Mouse (Mus musculus) adrenal gland, adult (tissue): ENCODE results near the gene A530016L24Rik.

ENCODE experiments used
- DNase-seq, 2 experiments: peaks; one replicate each; pipeline ENCODE4 v3.0.0; 2022 to 2023; ENCODE audit warnings: low spot score in 1 of 2; ENCODE audit not compliant: inconsistent age in 2 of 2

A530016L24Rik gene

GRCm38 (mm10) chr12:112498683-112499082, 9.4 kb downstream of the A530016L24Rik start:
- peak in 1 of 2 experiments; percentile 64 for DNase-seq

- no peak for DNase-seq
Measured at GRCm38 (mm10) chr12:112503003-112503771, 13.9 kb downstream of the A530016L24Rik start.

- peak; percentile 85 to 91 for DNase-seq
Measured at GRCm38 (mm10) chr12:112506267-112506666, 17.0 kb downstream of the A530016L24Rik start.

- peak in 1 of 2 experiments; percentile 43 for DNase-seq
Measured at GRCm38 (mm10) chr12:112507264-112507663, 18.0 kb downstream of the A530016L24Rik start.

DNA sequence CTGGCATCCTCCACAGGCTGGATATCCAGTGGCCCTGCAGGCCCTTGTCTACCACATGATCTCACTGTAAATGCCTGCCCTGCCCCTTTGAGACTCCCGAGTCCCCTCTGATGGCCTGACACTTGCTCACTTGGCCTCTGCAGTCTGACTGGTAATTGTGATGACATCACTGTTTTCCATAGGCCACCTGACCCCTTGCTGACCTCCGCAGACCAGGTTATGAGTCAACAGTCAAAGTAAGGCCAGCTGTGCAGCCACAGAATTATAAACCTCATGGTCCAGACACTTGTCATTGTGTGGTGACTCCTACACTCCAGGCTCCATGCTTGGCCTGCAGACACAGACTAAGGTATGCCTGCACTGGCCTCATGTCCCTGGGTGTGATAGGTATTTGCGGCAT, 18.7 kb downstream of the A530016L24Rik start:
- peak; percentile 24 to 41 for DNase-seq

GRCm38 (mm10) chr12:112510365-112510732, 21.1 kb downstream of the A530016L24Rik start:
- DNase-seq: no peak

DNA sequence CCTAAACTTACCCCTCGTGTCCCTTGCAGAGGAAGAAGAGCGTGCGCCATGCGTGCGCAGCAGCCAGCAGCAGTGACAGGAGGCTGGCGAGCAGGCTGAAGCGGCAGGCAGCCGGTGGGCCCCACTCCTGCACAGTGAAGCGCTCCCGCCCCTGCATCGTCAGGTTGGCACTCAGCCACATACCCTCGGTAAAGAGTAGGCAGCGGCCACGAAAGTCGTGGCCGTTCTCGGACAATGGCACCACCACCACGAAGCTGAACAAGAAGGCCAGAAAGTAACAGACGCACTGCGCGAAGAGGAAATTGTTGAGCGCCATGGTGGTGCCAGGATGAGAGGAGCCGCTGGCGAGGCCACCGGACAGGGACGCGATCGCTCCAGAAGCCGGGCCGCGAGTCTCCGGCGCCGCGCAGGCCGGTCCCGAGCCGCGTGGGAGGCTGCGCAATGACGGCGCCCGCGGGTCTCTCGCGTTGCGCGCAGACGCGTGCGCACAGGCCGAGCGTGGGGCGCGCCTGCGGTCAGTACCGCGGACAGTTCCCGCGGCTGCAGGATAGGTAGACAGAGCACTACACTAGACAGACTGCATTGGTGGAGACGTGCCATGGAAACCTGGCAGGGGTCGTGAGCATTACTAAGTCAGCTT, 21.6 kb downstream of the A530016L24Rik start:
- peak; percentile 60 to 79 for DNase-seq

- DNase-seq: no peak
Measured at GRCm38 (mm10) chr12:112514897-112515296, 25.6 kb downstream of the A530016L24Rik start.

DNA sequence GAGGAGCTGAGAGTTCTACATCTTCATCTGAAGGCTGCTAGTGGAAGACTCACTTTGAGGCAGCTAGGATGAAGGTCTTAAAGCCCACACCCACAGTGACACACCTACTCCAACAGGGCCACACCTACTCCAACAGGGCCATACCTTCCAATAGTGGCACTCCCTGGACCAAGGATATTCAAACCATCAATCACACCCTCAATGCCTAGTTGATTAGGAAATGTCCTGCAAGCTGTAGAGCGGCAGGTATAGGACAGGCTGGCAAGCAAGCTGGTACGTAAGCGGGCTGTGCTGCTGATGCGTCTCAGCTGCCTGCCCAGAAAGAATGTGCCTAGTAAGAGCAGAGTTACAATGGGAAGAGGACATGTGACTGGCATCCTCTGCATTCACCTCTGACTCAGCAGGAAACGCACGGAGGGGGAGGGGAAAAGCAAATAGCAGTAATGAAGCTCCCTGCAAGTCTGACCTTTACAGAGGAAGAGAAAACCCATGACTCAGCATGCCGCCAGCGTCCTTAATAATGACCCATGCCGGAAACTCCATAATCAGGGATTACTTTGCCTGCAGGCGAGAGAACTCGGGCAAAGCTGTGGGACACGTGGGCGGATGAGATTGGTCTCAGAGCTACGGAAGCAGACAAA, 27.6 kb downstream of the A530016L24Rik start, which contains the start of gene Tmem179:
TSS of gene Tmem179 (minus strand) at position 51 of the 641 bp plus-strand sequence.
- peak; percentile 89 to 94 for DNase-seq

DNA sequence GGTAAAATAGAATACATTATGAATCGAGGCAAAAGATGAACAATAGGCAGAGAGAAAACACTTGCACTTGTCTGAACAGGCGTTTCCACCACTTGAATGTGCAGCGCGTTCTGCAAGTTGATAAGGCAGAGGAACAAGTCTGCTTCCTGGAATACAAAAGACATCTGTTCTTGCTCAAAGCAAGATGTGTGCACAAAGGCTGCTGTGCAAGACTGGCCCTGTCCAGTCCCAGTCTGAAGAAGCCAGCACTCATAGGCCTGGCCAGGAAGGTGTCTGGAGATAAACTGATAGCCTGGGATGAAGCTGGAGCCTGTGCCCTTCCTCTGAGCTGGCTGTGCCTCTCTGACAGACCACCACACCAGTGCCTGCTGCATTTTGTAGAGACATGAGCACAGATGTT, 28.9 kb downstream of the A530016L24Rik start:
- peak in 1 of 2 experiments; percentile 30 for DNase-seq

DNA sequence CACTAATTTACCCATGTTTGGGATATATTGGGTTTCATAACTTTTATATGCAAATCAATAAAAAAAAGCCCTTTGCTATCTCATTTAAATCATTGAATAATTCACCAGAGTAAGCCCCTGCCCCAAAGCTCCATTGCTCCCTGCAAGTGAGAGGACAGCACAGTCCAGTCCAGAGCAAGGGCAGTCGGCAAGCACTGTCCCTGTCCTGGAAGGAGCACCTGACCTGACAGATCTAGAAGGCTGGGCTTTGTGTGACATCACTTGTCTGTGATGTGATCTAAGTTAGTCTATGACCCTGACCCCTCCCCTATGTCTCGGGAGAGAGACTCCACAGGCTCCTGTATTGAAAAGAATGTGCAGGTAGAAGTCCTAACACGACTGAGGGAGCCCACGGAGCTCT, 44.5 kb downstream of the A530016L24Rik start:
- DNase-seq: no peak

DNA sequence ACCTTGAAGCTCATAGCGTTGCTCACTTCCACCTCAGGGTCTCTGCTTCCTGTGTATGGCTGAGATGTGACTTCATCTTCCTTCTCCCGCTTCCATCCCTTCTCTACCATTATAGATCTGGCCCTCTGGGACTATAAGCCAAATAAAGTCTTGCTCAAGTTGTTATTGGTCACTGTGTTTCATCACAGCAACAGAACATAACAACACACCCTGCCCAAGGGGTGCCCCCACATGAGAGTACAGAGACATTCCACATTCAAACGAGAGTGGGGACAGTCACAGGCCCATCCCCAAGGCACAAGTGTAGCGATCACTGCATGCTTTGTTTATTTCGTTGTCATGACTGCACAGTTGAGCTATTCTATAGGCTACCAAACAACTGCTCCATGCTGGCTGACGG, 48.0 kb downstream of the A530016L24Rik start:
- no peak for DNase-seq

DNA sequence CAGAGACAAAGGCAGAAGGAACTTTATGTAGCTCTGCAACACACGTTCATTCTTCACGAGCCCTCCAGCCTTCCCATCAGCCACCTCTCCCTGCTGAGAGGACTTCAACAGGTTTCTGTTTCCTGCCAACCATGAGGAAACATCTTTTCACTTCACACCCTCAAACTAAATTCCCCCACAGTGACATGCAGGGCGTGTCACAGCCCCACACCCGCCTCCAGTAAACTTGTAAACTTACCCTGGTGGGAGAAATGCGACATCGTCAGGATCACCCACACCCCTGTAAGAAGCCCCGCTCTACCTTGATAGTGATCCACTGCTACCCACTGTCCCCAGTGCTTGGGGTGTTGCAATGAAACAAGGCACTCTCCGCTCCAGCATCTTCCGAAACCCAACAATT, 49.1 kb downstream of the A530016L24Rik start:
- no peak for DNase-seq

DNA sequence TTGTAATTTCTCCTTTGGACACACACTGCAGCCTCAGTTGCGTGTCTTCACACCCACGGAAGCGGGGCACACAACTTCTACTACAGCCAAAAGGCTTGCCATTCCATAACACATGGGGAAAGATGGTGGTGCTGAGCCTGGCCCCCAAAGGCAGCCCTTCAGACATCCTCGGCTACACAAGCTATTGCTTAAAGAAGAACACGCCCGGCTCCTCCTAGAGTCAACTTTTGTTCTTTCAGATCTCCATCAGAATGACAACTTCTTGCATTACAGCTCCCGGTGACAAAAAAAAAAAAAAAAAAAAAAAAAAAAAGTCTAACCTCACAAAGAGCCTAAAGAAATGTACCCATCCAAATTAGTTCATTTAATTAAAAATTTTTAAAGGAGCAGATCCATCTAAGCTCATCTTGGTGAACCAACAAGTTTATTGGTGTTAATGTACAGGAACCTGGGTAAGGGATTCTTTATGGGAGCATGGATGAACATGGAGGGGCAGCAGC, 50.3 kb downstream of the A530016L24Rik start:
- DNase-seq: no peak

GRCm38 (mm10) chr12:112540321-112540720, 51.1 kb downstream of the A530016L24Rik start:
- no peak for DNase-seq

DNA sequence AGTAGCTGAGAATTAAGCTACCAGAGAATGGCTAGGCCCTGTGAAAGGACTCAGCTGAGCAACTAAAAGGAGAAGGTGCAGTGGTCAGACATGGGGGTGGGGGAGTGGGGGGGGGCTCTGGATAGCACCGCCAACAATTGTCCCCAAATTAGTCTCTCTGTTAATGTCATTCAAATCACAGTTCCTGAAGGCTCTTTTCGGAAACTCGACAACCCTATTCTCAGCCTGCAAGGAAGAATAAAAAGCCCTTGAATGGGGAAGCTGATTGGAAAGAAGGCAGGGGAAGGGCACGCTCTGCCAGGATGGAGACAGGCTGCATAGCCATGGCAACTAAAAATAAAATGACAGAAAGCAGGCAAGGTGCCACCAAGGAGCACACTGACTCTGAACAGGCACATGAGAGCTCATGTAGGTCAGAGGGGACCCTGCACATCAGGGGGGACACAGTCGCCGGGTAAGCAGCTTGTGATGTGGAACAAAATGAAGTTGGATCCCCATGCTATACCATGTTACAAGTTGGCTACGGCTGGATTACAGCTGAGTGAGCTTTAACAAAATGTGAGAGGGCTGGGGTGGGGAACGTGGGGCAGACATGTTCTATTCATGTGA, 52.3 kb downstream of the A530016L24Rik start:
- no peak for DNase-seq

DNA sequence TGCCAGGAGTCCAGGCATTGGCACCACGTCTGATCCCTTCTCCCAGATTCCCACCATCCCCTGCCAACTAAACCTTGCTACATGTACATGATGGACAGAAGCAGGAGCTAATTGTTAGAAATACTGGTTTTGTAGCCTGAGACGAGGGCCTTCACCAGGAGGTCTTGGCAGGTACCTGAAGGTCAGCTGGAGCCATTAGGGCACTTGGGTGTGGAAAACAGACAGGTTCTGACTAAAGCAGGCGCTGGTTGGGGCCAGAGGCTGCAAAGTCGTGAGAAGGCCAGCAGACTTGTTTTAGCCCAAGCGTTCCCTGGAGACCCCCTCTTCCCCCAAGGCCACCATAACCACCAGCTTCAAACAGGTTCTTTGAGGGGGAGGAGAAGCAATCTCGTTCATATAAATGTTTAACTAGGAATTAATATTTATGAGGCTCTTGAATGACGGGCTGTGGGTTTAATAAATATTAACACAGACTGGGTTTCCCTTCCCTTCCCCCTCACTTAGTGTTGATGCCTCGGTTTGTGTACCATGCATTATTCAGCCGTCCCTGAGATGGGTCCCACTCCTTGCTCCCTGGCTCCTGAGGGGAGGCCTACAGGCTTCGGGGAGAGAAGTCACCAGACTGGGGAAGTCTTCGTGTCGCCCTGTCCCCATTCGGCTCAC, 53.1 kb downstream of the A530016L24Rik start:
- no peak for DNase-seq

- peak; percentile 87 to 96 for DNase-seq
Measured at GRCm38 (mm10) chr12:112542920-112543300, 53.7 kb downstream of the A530016L24Rik start.

DNA sequence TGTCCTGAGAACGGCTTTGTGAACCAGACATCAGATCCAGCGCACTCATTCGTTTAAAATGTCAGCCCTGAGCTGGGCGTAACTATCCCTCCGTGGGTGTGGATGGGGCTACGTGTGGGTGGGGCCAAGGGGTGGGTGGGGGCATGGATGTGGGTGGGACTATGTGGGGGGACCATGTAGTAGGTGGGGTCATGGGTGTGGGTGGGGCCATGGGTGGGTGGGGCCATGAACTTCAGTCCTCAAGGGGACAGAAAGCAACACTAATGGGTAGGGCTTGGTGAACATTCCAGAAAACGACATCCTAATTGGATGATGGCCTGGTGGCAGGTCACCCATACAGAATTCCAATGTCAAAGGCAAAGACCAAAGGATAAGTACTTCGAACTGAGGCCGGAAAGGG, 54.7 kb downstream of the A530016L24Rik start:
- DNase-seq: no peak

GRCm38 (mm10) chr12:112544946-112545701, 55.9 kb downstream of the A530016L24Rik start:
- DNase-seq: no peak
